Mouse (Mus musculus): ENCODE results near the gene Krt88.

DNA sequence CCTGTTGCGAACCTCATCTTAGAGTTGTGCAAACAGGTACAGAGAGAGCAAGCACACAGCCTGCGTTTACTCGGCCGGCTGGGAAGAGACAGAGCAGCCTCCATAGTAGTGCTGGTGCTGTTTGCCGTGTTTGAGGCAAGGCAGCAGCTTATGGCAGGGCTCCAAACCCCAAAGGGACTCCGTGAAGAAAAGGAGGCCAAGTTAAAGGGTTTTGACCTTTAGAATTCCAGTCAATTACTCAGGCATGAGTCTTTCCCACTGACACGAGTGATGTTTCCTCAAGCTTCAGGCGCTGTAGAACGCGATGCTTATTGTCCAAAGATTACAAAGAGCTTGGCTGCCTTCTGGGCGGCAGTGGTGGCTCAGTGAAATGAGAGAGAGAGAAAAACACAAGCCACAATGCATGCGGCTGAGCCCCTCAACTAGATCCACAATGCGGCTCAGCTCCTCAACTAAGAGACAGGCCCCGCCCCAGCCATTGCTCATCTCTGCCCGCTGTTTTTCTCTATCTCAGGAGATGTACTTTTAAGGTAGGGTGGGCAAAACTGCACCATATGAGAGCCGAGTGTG, 10.9 kb downstream of the Krt88 start:
- no peak for TF ChIP-seq CTCF (IDR thresholded peaks at IDR 0.05; ENCODE audit: insufficient read depth, low read length)
- TF ChIP-seq POLR2A (IDR thresholded peaks at IDR 0.05; ENCODE audit: borderline replicate concordance, extremely low read depth, low read depth, low read length) = no peak

Measured in lung, adult 2 months (tissue).